Mouse (Mus musculus): Measurements from ENCODE around the gene Fam19a4. TPM values are rescaled to one million over a fixed set of nuclear protein-coding genes. Genes with fewer than 3 reads are reported as not detected.

Fam19a4 gene
- 0.36 and 0.40 TPM in 2 replicates for polyA plus RNA-seq (2016; fragmentation: Nextera tagmentation; extraction: Ambion mirVana)

GRCm38 (mm10) chr6:97060074-97060681 lies at the start of gene Fam19a4:
Fam19a4 (minus strand) TSS chr6:97060413.
- peak; percentile 72 for DNase-seq (ENCODE audit: extremely low spot score, low spot score)
- under 1% methylated on average over 30 of the region's 30 CpGs for WGBS

GRCm38 (mm10) chr6:97106777-97107176 lies 46.6 kb upstream of the Fam19a4 start:
- Histone ChIP-seq H3K4me1 (peaks cover 19% of the 10 kb centered on the region), H3K36me3 (replicated peaks) (no peaks in the 10 kb centered on the region), H3K27ac (no peak overlapping the region), H3K4me3 (no peak overlapping the region), H3K27me3 (ENCODE audit: poor library complexity, severe bottlenecking) (peaks cover 26% of the 10 kb centered on the region), H3K9me3 (no peaks in the 10 kb centered on the region)
- 26% methylated on average over 2 of the region's 2 CpGs for WGBS
- DNase-seq (ENCODE audit: extremely low spot score, low spot score), result peak; percentile 53

More at GRCm38 (mm10) chr6:97060074-97060681, at the start of gene Fam19a4:
- no peaks in the 10 kb centered on the region for H3K36me3 ChIP-seq (replicated peaks)
- H3K4me1 ChIP-seq, result peaks cover 17% of the 10 kb centered on the region
- no peak within 1 kb of the TSS for H3K27ac ChIP-seq
- peaks cover 54% of the 10 kb centered on the region for H3K27me3 ChIP-seq (ENCODE audit: poor library complexity, severe bottlenecking)
- peak within 1 kb of the TSS; percentile 54 for H3K4me3 ChIP-seq
- H3K9me3 ChIP-seq, result no peaks in the 10 kb centered on the region

GRCm38 (mm10) chr6:97106106-97106505 lies 45.9 kb upstream of the Fam19a4 start:
- peaks cover 26% of the 10 kb centered on the region for H3K4me1 ChIP-seq
- no peaks in the 10 kb centered on the region for H3K36me3 ChIP-seq (replicated peaks)
- DNase-seq (ENCODE audit: extremely low spot score, low spot score), result no peak
- no peak overlapping the region for H3K4me3 ChIP-seq
- WGBS, result 83% methylated on average over 8 of the region's 8 CpGs
- peaks cover 33% of the 10 kb centered on the region for H3K27me3 ChIP-seq (ENCODE audit: poor library complexity, severe bottlenecking)
- no peak overlapping the region for H3K27ac ChIP-seq
- no peaks in the 10 kb centered on the region for H3K9me3 ChIP-seq

GRCm38 (mm10) chr6:97104264-97104852 lies 44.1 kb upstream of the Fam19a4 start:
- no peak for DNase-seq (ENCODE audit: extremely low spot score, low spot score)
- peaks cover 27% of the 10 kb centered on the region for H3K4me1 ChIP-seq
- no peaks in the 10 kb centered on the region for H3K9me3 ChIP-seq
- WGBS, result 86% methylated on average over 7 of the region's 7 CpGs
- H3K36me3 ChIP-seq (replicated peaks), result no peaks in the 10 kb centered on the region
- no peak overlapping the region for H3K27ac ChIP-seq
- H3K4me3 ChIP-seq, result no peak overlapping the region
- H3K27me3 ChIP-seq (ENCODE audit: poor library complexity, severe bottlenecking), result peaks cover 41% of the 10 kb centered on the region

- peaks cover 41% of the 10 kb centered on the region for H3K27me3 ChIP-seq (ENCODE audit: poor library complexity, severe bottlenecking)
- WGBS, result 5% methylated on average over 15 of the region's 15 CpGs
- peak; percentile 35 for DNase-seq (ENCODE audit: extremely low spot score, low spot score)
- peaks cover 27% of the 10 kb centered on the region for H3K4me1 ChIP-seq
- H3K9me3 ChIP-seq, result no peaks in the 10 kb centered on the region
- peak overlapping the region; percentile 35 for H3K4me3 ChIP-seq
- H3K27ac ChIP-seq, result no peak overlapping the region
- no peaks in the 10 kb centered on the region for H3K36me3 ChIP-seq (replicated peaks)
These were observed 41.9 kb upstream of the Fam19a4 start for GRCm38 (mm10) chr6:97101958-97102702.

- Histone ChIP-seq H3K27ac (no peak overlapping the region), H3K27me3 (ENCODE audit: poor library complexity, severe bottlenecking) (peaks cover 41% of the 10 kb centered on the region), H3K4me1 (peaks cover 27% of the 10 kb centered on the region), H3K36me3 (replicated peaks) (no peaks in the 10 kb centered on the region), H3K9me3 (no peaks in the 10 kb centered on the region), H3K4me3 (peak overlapping the region; percentile 18)
- DNase-seq (ENCODE audit: extremely low spot score, low spot score), result no peak
- WGBS, result 17% methylated on average over 12 of the region's 12 CpGs
These were observed 41.2 kb upstream of the Fam19a4 start for GRCm38 (mm10) chr6:97101190-97101957.

GRCm38 (mm10) chr6:97082336-97082735 lies 22.1 kb upstream of the Fam19a4 start:
- Histone ChIP-seq H3K4me1 (peaks cover 16% of the 10 kb centered on the region), H3K36me3 (replicated peaks) (no peaks in the 10 kb centered on the region), H3K27me3 (ENCODE audit: poor library complexity, severe bottlenecking) (peaks cover 6% of the 10 kb centered on the region), H3K27ac (no peak overlapping the region), H3K4me3 (no peak overlapping the region), H3K9me3 (no peaks in the 10 kb centered on the region)
- 87% methylated on average over 2 of the region's 2 CpGs for WGBS
- DNase-seq (ENCODE audit: extremely low spot score, low spot score), result no peak

- peaks cover 16% of the 10 kb centered on the region for H3K4me1 ChIP-seq
- peaks cover 6% of the 10 kb centered on the region for H3K27me3 ChIP-seq (ENCODE audit: poor library complexity, severe bottlenecking)
- no peak for DNase-seq (ENCODE audit: extremely low spot score, low spot score)
- H3K4me3 ChIP-seq, result no peak overlapping the region
- WGBS, result 25% methylated on average over 9 of the region's 9 CpGs
- H3K36me3 ChIP-seq (replicated peaks), result no peaks in the 10 kb centered on the region
- no peaks in the 10 kb centered on the region for H3K9me3 ChIP-seq
- H3K27ac ChIP-seq, result no peak overlapping the region
These were observed 19.8 kb upstream of the Fam19a4 start for GRCm38 (mm10) chr6:97080016-97080415.

GRCm38 (mm10) chr6:97059599-97059998 lies 614 bp downstream of the Fam19a4 start:
- peak; percentile 19 for DNase-seq (ENCODE audit: extremely low spot score, low spot score)
- WGBS, result 4% methylated on average over 10 of the region's 10 CpGs

GRCm38 (mm10) chr6:97052196-97052770 lies 7.9 kb downstream of the Fam19a4 start:
- peaks cover 9% of the 10 kb centered on the region for H3K27me3 ChIP-seq (ENCODE audit: poor library complexity, severe bottlenecking)
- DNase-seq (ENCODE audit: extremely low spot score, low spot score), result no peak
- H3K4me1 ChIP-seq, result peaks cover 4% of the 10 kb centered on the region; the same call in 1 of the 2 replicates
- H3K4me3 ChIP-seq, result no peak overlapping the region
- H3K27ac ChIP-seq, result no peak overlapping the region
- 81% methylated on average over 8 of the region's 8 CpGs for WGBS
- no peaks in the 10 kb centered on the region for H3K36me3 ChIP-seq (replicated peaks)
- H3K9me3 ChIP-seq, result no peaks in the 10 kb centered on the region

More at GRCm38 (mm10) chr6:97059599-97059998, 614 bp downstream of the Fam19a4 start:
- H3K36me3 ChIP-seq (replicated peaks), result no peaks in the 10 kb centered on the region
- peaks cover 54% of the 10 kb centered on the region for H3K27me3 ChIP-seq (ENCODE audit: poor library complexity, severe bottlenecking)
- peaks cover 17% of the 10 kb centered on the region for H3K4me1 ChIP-seq
- peak overlapping the region; percentile 54 for H3K4me3 ChIP-seq
- H3K9me3 ChIP-seq, result no peaks in the 10 kb centered on the region
- H3K27ac ChIP-seq, result no peak overlapping the region

- no peak overlapping the region for H3K4me3 ChIP-seq
- WGBS, result 36% methylated on average over 4 of the region's 4 CpGs
- DNase-seq (ENCODE audit: extremely low spot score, low spot score), result no peak
- no peaks in the 10 kb centered on the region for H3K9me3 ChIP-seq
- no peaks in the 10 kb centered on the region for H3K36me3 ChIP-seq (replicated peaks)
- peaks cover 10% of the 10 kb centered on the region; the same call in 1 of the 2 replicates for H3K27me3 ChIP-seq (ENCODE audit: poor library complexity, severe bottlenecking)
- no peak overlapping the region for H3K27ac ChIP-seq
- peaks cover 13% of the 10 kb centered on the region for H3K4me1 ChIP-seq
These were observed 11.8 kb downstream of the Fam19a4 start for GRCm38 (mm10) chr6:97048403-97048802.

- Histone ChIP-seq H3K27ac (no peak overlapping the region), H3K9me3 (no peaks in the 10 kb centered on the region), H3K4me1 (peaks cover 17% of the 10 kb centered on the region), H3K36me3 (replicated peaks) (no peaks in the 10 kb centered on the region), H3K27me3 (ENCODE audit: poor library complexity, severe bottlenecking) (peaks cover 14% of the 10 kb centered on the region; the same call in 1 of the 2 replicates), H3K4me3 (no peak overlapping the region)
- 80% methylated on average over 4 of the region's 4 CpGs for WGBS
- DNase-seq (ENCODE audit: extremely low spot score, low spot score), result no peak
These were observed 13.7 kb downstream of the Fam19a4 start for GRCm38 (mm10) chr6:97046541-97046940.
